Mouse (Mus musculus) thymus, adult 2 months (tissue): ENCODE data around the gene Pnliprp1. TPM values are rescaled to one million over a fixed set of nuclear protein-coding genes. Genes with fewer than 3 reads are reported as not detected.

ENCODE experiments used
- DNase-seq: peaks from one replicate; pipeline ENCODE4 v3.0.0; 2021
- H3K27ac ChIP-seq: fragments of 200-500 bp; 2 replicates; pipeline ENCODE4 v1.5.1; 2012; ENCODE audit warnings: low read length, control low read depth; ENCODE audit not compliant: control insufficient read depth, insufficient read depth
- H3K27me3 ChIP-seq: fragments of 200-500 bp; 2 replicates; pipeline ENCODE4 v1.6.1; 2012; ENCODE audit warnings: mild to moderate bottlenecking, low read length, moderate library complexity, mixed read lengths; ENCODE audit not compliant: control insufficient read depth, insufficient read depth
- H3K36me3 ChIP-seq: fragments of 200-500 bp; 2 replicates; pipeline ENCODE4 v1.6.1; 2012; ENCODE audit warnings: mild to moderate bottlenecking, low read length, moderate library complexity; ENCODE audit not compliant: control insufficient read depth, insufficient read depth
- H3K4me1 ChIP-seq: fragments of 200-500 bp; replicated peaks from 2 replicates; pipeline ENCODE4 v1.6.1; 2012; ENCODE audit warnings: low read length; ENCODE audit not compliant: control insufficient read depth, insufficient read depth
- H3K4me3 ChIP-seq: fragments of 200-500 bp; 2 replicates; pipeline ENCODE4 v1.5.1; 2012; ENCODE audit warnings: mild to moderate bottlenecking, low read length, control low read depth, moderate library complexity; ENCODE audit not compliant: control insufficient read depth, insufficient read depth
- CTCF ChIP-seq: fragments of 200-500 bp; IDR thresholded peaks from 2 replicates; pipeline ENCODE4 v1.5.1; 2012; ENCODE audit warnings: mild to moderate bottlenecking, control low read depth, low read length, moderate library complexity, borderline replicate concordance; ENCODE audit not compliant: control insufficient read depth, poor library complexity, insufficient read depth; ENCODE audit errors: extremely low read depth
- POLR2A ChIP-seq: fragments of 200-500 bp; IDR thresholded peaks from 2 replicates; pipeline ENCODE4 v1.6.1; 2012; ENCODE audit warnings: mild to moderate bottlenecking, low read length, control low read depth, moderate library complexity; ENCODE audit not compliant: control insufficient read depth, poor library complexity, insufficient read depth; ENCODE audit errors: extremely low read depth
- WGBS: fragments of 180-500 bp; shearing (Covaris S2); methylation state at CpG from one replicate; pipeline ENCODE4 v1.1.7; 2018; 5-methylcytosine and 5-hydroxymethylcytosine counted together
- polyA plus RNA-seq: library from polyadenylated mRNA; depleted of rRNA; stranded (reverse); fragments of >200 nt; gene quantifications from 2 replicates; pipeline ENCODE4 v1.2.3, GENCODE M21; 2012

Gene Pnliprp1
- polyA plus RNA-seq, 1 experiment, result 0.44 TPM

- Histone ChIP-seq H3K27ac (no peak overlapping the region), H3K4me3 (no peak overlapping the region), H3K4me1 (no peaks in the 10 kb centered on the region), H3K36me3 (no peaks in the 10 kb centered on the region), H3K27me3 (no peaks in the 10 kb centered on the region)
- DNase-seq, result no peak
- TF ChIP-seq CTCF (no peak), POLR2A (no peak)
These were observed 8.2 kb upstream of the Pnliprp1 start for GRCm38 (mm10) chr19:58720439-58720838.

DNA sequence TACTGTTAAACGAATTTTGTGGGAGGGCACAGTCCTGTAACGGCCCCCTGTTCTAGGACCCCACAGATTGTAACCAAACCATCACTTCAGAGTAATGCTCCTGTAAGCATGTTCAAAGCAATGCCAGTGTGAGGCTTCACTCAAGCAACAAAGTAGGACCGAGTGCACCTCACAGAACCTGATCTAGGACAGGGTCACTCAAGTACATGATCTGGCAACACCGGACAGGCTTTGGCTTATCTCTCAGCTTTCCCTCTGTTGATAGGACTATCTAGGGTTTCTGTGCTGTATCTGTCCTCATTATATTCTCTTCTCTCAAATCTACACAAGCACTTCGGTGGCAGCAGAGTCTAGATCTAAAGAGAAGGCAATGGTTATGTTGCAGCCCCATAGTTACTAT is 2.1 kb upstream of the Pnliprp1 start:
- no peak for DNase-seq
- Histone ChIP-seq H3K4me1 (no peaks in the 10 kb centered on the region), H3K27me3 (no peaks in the 10 kb centered on the region), H3K36me3 (no peaks in the 10 kb centered on the region), H3K27ac (no peak overlapping the region), H3K4me3 (no peak overlapping the region)
- no peak for TF ChIP-seq CTCF
- no peak for TF ChIP-seq POLR2A
- 88% methylated on average over 5 of the region's 5 CpGs for WGBS

- no peak for DNase-seq
- H3K4me1 ChIP-seq, result no peaks in the 10 kb centered on the region
- H3K27ac ChIP-seq, result no peak overlapping the region
- TF ChIP-seq POLR2A, result no peak
- TF ChIP-seq CTCF, result no peak
- no peak overlapping the region for H3K4me3 ChIP-seq
- no peaks in the 10 kb centered on the region for H3K27me3 ChIP-seq
- 85% methylated on average over 5 of the region's 5 CpGs for WGBS
- no peaks in the 10 kb centered on the region for H3K36me3 ChIP-seq
These were observed 931 bp upstream of the Pnliprp1 start for GRCm38 (mm10) chr19:58727756-58728155.

DNA sequence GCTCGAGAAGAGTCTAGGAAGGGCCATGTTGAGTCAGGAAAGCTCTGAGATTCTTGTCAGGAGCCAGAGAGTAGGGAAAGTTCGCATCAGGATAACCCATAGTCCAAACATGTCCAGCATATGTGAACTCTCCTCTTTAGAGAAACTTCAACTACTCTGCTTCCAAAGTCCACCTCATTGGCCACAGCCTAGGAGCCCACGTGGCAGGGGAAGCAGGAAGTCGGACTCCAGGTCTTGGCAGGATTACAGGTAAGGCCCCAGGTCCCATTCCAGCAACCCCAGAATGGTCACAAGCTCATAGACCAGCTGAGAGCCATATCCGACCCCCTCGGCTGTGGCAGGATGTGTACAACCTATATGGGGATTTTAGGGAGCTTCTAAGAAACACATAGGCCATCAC is 4.5 kb downstream of the Pnliprp1 start:
- no peaks in the 10 kb centered on the region for H3K36me3 ChIP-seq
- H3K27me3 ChIP-seq, result no peaks in the 10 kb centered on the region
- no peak for DNase-seq
- no peak overlapping the region for H3K27ac ChIP-seq
- no peak for TF ChIP-seq CTCF
- TF ChIP-seq POLR2A, result no peak
- H3K4me1 ChIP-seq, result no peaks in the 10 kb centered on the region
- 80% methylated on average over 6 of the region's 6 CpGs for WGBS
- H3K4me3 ChIP-seq, result no peak overlapping the region

DNA sequence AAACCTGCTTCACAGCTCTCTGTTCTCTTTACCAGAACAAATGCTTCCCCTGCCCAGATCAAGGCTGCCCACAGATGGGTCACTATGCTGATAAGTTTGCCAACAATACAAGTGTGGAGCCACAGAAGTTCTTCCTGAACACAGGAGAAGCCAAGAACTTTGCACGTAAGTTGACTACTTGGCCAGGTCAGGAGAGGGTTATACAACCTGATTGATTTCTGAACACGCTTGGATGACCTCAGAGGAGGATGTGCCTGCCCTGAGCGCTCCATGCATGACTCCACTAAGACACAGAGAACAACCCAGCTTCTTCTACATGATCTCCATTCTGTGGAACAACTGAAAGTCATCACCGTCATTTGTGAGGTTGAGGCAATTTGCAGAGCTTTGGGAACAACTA is 9.4 kb downstream of the Pnliprp1 start:
- no peak for TF ChIP-seq POLR2A
- TF ChIP-seq CTCF, result no peak
- no peak overlapping the region for H3K4me3 ChIP-seq
- no peaks in the 10 kb centered on the region for H3K36me3 ChIP-seq
- H3K4me1 ChIP-seq, result no peaks in the 10 kb centered on the region
- no peak for DNase-seq
- H3K27me3 ChIP-seq, result no peaks in the 10 kb centered on the region
- WGBS, result 92% methylated on average over 4 of the region's 4 CpGs
- no peak overlapping the region for H3K27ac ChIP-seq

DNA sequence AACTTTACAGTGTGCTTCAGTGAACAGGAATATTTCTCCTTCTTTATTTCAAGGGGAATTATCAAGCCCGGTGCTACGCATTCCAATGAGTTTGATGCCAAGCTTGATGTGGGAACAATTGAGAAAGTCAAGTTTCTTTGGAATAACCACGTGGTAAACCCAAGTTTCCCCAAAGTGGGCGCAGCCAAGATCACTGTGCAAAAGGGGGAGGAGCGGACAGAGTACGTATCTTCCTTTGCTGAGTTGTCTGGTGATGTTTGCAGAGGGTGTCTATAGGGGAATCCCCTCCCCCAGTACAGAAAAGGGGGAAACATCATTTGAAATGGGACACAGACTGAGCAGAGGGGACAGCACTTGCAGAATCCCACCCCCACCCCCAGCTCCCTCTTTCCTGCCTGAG is 12.3 kb downstream of the Pnliprp1 start:
- WGBS, result 81% methylated on average over 6 of the region's 6 CpGs
- Histone ChIP-seq H3K27me3 (no peaks in the 10 kb centered on the region), H3K4me1 (no peaks in the 10 kb centered on the region), H3K27ac (no peak overlapping the region), H3K36me3 (no peaks in the 10 kb centered on the region), H3K4me3 (no peak overlapping the region)
- TF ChIP-seq CTCF, result no peak
- TF ChIP-seq POLR2A, result no peak
- DNase-seq, result no peak

- no peak for DNase-seq
- no peak overlapping the region for H3K4me3 ChIP-seq
- H3K36me3 ChIP-seq, result no peaks in the 10 kb centered on the region
- no peaks in the 10 kb centered on the region for H3K4me1 ChIP-seq
- 82% methylated on average over 4 of the region's 4 CpGs for WGBS
- TF ChIP-seq POLR2A, result no peak
- no peak for TF ChIP-seq CTCF
- H3K27ac ChIP-seq, result no peak overlapping the region
- no peaks in the 10 kb centered on the region for H3K27me3 ChIP-seq
These were observed 14.0 kb downstream of the Pnliprp1 start for GRCm38 (mm10) chr19:58742711-58743110.
